Mouse (Mus musculus) liver, embryonic 14.5 days (tissue): Measurements from ENCODE around the gene Plekhg4.

Experiments used
- CTCF ChIP-seq: IDR thresholded peaks from 2 replicates; pipeline ENCODE4 v1.5.1; 2016; ENCODE audit warnings: antibody characterized with exemption, low read depth, control low read depth
- EP300 ChIP-seq: IDR thresholded peaks from 2 replicates; pipeline ENCODE4 v1.6.1; 2016; ENCODE audit warnings: antibody characterized with exemption, low read depth

DNA sequence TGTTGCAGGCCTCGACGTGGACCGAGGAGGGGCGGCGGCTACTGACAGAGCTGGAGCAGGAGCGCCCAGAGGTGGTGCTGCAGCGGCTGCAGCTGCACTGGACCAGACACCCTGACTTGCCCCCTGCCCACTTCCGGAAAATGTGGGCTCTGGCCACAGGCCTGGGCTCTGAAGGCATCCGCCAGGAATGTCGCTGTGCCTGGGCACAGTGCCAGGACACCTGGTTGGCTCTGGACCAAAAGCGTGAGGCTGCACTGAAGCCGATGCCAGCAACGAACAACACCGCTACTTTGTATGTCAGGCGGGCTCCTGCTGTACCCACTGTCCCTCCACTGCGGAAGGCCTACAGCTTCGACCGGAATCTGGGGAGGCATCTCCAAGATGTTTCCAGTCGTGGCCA is 5.6 kb downstream of the Plekhg4 start:
- TF ChIP-seq CTCF (no peak), EP300 (no peak)
